Mouse (Mus musculus): ENCODE measurements at regions not wholly inside any gene's neighbourhood (a gene's known extent, or its start where the extent isn't known, plus 50 kb on each side); places are given as distances from the start of the nearest gene placed in this dataset.
A peak's percentile ranks its signal among the peaks of the same experiment; 100 is the strongest.

DNA sequence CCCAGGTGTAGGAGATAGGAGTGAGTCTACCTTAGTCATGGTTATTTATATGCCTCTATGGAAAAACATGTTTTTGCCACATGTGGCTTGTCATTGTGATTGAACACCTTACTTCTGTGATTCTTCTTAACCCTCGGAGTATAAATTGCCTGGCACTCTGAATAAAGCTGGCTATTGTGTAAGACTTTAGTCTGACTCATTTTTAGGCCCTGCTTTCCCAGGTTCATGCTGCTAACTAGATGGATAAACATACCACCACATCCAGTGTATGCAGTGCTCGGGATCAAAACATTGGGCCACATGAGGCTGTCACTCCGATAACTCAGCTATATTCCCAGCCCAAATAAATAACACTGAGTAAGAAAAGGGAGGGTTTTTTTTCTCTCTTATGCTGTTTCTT, 287.2 kb downstream of the Gsdmc2 start:
- DNase-seq (ENCODE audit: low spot score in 2 of 2), result no peak

DNA sequence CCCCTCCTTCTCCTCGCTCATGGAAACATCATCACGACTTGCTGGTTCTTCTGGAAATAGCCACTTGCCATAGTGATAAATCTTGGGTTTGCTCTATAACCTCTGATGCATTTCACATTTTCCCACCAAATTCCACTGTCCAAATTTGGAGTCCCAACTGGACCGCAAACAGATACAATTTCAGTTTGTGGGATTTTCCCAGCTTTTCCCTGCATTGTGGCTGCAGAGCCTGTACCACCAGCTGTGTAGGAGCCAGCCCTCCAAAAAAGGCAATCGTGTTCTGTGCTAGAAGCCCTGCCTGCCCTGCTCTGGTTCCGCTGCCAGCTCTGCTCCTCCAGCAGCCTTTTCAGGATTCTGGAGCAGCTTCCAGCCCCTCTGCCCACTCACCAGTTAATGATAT, 291.4 kb downstream of the Gsdmc2 start:
- DNase-seq (ENCODE audit: low spot score in 2 of 2), result peak in 1 of 2 experiments; percentile 4

DNA sequence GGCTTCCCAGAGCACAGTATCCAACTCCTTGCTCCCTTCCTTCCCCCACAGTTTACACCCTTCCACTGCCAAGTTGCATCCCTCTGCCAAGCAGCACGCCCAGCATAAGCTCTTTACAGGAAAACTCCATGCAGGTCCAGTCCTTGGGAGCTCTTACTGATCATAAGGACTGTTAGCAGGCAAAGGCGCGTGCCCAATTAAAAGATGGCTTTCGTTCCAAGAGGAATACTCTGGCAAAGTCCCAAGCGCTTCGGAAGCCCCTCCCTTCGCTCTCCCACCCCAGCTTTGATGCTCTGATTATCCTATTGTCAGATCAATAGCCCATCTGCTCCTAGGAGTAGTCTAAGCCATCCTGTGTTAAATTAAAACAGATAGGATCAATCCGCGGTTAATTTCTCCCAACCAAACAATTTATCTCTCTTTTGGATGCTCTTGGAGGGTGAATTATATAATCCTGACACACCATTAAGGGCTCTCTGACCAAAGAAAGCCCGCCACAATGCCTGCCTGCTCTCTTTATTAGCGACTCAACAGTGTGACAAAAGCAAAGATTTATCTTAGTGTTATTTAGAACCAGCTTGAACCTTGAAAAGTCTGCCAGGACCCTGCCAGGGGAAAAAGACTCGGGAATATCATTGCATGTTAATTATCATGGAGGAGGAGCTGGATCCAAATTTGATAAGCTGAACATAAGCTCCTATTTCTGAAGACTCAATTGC, 312.5 kb downstream of the Gsdmc2 start:
- DNase-seq (ENCODE audit: low spot score in 2 of 2), result peak; percentile 14 to 16

DNA sequence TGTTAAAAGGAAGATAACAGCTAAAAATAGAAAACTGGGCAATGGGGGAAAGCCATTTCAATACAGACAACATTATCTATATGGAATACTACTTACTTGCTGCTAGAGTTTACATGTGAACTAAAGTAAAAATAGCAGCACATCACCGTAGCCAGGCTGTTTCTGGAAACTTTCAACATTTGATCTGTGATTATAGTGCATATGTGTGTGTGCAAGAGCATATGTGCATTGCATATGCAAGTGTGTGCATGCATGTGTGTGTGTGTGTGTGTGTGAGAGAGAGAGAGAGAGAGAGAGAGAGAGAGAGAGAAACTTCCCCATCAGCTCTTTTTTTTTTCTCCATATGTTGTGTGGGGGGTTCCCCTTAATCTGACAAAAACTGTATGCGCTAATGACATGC, 317.7 kb downstream of the Gsdmc2 start:
- DNase-seq (ENCODE audit: low spot score in 2 of 2), result no peak

DNA sequence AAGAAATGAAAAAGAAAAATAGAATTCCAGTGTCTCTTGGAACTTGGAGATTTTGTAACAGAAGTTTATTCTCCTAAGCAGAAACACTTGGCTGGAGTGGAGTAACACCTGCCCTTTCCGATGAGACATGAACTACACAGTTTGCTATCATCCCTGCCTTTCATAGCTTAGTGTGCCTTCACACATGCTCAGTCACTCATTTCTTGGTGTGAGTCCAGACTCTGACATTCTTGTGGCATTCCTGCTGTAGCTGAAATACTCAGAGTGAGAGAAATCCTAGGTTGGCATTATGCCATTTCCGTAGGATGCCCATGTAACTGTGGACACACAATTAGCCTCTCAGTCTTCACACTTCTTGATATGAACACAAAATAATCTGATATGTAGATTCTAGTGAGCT, 318.2 kb downstream of the Gsdmc2 start:
- DNase-seq (ENCODE audit: low spot score in 2 of 2), result peak in 1 of 2 experiments; percentile 3

DNA sequence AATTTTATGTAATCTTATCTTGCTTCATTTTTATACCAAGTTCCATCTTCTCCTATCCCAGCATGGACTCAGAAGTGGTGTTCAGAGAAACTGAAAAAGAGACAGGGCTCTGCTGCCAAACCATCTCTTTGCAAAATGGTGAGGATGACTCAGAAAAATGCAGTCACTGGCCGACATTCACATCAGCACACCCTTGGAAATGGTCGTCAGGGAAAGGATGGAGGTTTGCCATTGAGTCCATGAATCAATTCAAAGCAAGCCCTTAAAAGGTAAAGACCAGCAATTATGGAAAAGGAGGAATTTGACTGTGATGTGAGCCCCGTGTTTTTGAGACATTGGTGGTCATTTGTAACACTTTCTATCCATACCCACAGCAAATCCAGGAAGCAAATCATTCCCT, 327.7 kb downstream of the Gsdmc2 start:
- DNase-seq (ENCODE audit: low spot score in 2 of 2), result no peak

DNA sequence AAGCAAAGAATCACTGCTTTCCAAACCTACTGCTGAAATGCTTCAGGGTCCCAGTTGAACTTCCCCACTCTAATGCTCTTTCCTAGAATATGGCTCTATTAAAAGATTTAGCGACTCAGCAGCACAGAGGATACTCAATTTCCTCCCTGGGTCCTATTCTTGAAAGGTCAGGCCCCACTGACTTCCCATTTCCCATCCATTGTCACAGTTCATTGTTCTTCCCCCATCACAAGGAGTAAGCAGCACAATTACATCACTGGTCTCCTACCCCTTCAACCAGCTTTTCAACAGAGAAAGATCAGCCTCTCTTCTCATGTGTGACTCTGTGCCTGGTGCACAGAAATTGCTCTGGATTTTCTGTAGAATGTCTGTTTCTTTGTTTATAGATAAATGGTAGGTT, 344.5 kb downstream of the Gsdmc2 start:
- no peak for DNase-seq (ENCODE audit: low spot score in 2 of 2)

DNA sequence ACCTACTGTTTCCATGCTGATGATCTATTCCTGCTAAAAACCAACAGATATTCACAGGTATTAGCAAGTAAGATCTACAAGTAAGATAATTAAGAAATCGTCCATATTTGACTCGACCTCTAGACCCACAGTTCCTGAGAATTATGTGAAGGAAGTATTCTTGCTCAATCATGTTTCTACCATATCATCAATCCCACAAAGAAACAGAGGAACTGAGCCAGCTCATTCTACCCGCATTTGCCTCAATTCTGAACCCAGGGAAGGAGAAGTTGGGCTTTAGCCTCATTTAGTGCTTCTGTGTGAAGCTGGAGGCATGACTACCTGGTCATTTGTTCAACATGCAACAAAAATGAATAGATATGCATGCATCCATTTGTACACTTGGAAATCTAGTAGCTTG, 346.5 kb downstream of the Gsdmc2 start:
- DNase-seq (ENCODE audit: low spot score in 2 of 2), result no peak

DNA sequence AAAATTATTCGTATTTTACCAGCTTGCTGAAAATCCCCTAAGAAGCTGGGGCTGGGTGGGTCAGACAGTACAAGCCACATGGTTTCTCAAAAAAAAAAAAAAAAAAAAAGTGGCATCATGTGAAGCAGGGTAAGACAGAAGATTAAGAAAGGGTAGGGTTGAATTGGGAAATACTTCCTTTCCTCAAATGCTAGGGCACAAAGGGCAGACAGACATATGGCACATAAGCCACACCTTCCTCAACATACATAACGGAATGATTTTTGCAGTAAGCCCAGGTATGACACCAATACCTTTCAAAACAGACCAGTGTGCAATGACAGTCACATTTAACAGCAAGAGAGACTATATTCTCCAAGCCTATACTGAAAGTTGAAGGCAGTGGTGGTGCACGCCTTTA, 347.8 kb downstream of the Gsdmc2 start:
- DNase-seq (ENCODE audit: low spot score in 2 of 2), result no peak

DNA sequence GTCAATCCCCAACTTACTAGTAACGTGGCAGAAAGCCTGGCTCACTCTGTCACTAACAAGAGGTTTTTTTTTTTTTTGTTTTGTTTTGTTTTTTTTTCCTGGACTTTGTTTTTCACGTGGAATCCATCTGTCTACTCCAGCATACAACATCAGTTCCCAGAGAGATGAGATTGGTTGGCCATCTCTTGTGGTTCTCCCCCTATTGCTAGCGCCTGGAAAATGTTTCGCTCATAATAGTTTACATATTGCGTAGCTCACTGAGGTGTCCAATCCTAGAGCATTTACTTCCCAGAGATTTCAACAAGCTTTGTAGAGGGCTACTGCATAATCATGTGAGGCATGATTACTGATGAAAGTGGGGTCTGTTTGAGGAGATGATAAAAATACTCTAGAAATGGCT, 360.1 kb downstream of the Gsdmc2 start:
- DNase-seq (ENCODE audit: low spot score in 2 of 2), result no peak

DNA sequence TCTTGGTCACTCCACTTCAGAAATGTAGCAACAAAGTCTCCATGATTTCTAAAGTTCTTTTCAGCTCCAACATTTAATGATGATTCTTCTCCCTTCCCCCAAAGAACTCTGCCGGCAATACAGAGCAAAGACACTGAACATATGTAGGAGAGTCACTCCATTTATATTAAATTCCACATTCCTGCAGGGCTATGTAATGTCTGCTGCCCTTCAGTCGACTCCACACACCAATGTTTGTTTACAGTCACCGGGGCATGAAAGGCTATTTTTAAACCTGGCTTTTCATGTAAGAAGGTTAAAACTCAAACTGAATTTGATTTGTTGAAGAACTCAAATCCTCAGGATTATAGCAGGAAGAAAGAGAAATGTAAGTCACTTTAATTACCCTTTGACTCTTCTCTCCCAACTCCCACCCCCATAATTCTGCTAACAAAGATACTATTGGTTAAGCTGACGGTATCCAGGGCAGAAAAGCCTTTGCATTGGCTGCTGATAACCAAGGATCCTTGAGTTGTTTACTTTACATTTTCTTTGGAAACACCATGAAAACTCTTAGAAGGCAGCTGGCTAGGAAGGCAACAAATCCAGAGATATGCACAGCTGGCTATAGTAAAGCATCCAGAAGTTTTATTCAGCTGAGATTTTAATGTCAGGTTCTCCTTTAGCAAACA, 360.6 kb downstream of the Gsdmc2 start:
- no peak for DNase-seq (ENCODE audit: low spot score in 2 of 2)

DNA sequence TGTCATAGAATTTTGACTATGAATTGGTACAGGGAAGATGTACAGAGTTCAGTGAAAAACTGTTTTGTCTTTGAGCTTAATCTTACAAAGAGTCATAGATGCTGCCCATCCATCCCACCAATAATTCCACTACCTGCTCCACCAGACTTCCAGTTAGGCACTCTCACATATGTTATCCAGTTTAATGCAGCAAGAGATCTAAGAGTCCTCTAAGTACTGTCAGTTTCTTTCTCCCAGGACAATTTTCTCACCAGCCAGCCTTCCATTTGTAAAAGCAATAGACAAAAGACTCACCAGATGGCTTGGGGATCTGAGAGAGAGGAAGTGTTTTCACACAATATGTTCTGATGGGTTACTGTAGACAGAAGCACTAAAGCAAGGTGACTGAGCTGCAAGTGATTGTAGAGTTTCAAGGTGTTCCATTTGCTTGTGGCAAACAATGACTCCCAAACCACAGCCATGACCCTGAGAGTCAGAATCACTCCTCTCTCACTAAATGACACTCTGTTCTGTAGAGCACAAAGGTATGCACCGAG, 365.6 kb downstream of the Gsdmc2 start:
- DNase-seq (ENCODE audit: low spot score in 2 of 2), result peak in 1 of 2 experiments; percentile 10

DNA sequence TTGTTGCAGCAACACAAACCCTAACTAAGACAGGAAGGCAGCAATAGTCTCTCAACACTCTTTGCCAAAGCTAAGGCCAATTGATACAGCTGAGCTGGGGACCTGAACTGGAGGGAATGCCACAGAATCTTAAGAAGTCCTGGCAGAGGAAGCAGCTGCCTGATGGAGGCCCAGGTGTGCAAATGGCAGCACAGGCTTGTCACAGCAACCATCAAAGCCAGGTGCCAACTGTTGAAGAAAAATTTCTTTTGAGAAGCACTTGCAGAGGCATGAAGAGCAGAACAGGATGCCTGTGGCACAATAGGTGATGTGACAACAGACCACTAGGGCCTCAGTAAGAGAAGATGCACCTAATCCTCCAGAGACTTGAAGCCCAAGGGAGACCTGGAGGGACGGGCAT, 378.1 kb downstream of the Gsdmc2 start:
- no peak for DNase-seq (ENCODE audit: low spot score in 2 of 2)

DNA sequence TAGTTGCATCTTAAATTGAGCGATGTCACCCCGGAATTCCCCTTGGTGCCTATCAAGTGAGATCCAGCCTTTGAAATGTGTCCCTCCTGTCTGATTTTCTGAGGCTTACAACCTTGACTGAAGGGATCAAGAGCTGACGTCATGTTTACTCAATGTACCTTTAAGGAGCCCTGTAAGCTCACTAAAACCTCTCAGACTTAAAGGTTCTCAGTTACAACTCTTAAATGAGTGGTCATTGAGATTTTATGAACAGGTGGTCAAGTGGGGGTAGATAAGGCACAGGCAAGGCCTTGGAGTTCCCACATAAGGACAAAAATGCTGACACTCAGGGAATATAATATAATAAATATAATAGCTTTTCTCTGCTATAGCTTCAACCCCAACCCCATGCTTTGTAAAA, 392.4 kb downstream of the Gsdmc2 start:
- no peak for DNase-seq (ENCODE audit: low spot score in 2 of 2)

DNA sequence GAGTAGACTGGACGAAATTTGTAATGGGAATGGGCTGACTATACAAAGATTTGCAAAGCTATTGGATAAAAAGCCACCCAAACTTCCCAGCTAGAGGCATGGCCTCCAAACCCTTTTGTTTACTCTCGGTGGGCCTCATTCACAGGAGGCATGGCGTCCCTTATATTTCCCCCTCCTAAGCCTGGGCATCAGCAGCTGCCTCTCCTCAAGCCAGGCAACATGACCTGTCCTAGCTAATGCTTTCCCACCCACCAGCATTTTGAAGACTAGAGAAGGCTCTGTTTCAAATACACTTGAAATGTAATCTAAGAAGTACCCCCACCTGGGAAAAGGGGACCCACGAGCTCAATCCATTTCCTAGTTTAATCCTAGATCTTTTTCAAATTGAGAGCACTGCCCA, 398.7 kb downstream of the Gsdmc2 start:
- DNase-seq (ENCODE audit: low spot score in 2 of 2), result no peak

DNA sequence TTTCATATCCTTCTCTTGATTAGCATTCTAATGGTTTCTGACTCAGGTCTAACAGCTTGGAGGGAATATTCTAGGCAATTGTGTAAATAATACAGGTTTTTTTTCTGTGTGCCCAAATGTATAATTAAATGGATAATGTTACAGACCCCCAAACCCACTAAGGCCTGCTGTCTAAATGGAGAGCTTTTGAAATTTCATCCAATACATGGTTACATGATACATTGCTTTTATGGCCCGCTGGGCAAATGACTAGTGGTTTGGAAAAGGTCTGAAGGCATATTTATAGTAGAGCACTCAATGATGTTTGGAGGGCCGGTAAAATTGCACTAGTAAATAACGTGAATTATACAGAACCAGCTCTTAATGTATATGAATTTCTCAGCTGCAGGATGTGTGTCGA, 400.0 kb downstream of the Gsdmc2 start:
- no peak for DNase-seq (ENCODE audit: low spot score in 2 of 2)

DNA sequence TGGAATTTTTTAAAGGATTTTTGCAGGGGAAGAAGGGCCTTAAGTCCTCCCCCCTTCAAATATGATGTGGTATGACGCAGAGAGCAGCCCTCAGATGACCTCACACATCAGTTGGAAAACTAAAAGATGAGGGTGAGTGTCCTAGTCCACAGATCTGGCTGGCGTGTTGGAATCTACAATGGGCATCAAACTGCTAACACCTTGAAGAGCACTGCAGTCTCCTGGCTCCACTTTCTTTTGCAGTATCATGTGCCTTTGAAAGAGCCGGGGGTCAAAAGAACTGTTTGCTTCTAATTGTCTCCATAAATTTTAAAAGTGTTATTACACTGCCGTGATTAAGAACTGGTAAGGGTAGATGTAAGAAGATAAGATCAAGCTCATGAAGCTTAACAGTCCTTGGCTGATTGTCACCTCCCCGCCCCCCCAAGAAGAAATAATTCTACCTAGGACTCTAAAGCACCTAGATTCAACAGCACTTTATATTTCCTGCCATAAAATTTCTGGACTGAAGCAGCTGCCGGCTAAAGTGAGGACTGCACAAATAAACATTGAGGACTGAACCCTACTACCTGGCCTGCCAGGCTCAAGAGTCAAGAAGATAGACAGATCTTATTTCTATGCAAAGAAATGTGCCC, 402.7 kb downstream of the Gsdmc2 start:
- DNase-seq (ENCODE audit: low spot score in 2 of 2), result no peak

DNA sequence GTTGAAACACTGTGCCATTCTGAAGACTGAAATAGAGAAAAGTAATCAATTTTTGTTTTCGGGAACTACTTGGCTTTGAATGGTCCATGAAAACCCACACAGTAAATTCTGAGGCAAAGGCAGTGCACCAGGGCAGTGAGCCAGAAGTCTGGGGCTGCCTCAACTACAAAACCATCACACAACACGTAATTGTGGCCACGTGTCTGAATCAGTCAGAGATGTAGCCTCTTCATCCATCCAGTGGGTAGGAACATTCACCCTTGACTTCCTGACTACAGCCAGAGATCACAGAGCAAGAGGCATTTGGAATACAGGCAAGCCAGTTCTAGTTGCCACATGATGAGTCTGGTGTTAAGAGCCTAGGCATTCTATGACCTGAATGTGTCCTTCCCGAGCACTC, 432.3 kb downstream of the Gsdmc2 start:
- no peak for DNase-seq (ENCODE audit: low spot score in 2 of 2)

DNA sequence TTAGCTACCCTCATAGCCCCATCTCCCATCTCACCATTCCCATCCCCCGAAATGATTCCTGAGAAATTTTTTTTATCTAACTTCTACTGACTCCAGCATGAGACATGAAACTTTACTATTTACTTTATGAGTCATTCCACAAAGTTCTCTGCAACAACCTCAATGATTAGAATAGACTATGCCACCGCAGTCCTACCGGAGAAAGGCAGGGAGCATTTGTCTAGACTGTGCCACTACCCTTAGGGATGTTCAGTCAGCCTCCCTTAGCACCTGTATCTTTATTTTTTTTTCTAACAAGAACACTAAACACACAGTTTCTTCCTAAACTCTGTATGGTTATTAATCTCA, 433.2 kb downstream of the Gsdmc2 start:
- DNase-seq (ENCODE audit: low spot score in 2 of 2), result no peak

DNA sequence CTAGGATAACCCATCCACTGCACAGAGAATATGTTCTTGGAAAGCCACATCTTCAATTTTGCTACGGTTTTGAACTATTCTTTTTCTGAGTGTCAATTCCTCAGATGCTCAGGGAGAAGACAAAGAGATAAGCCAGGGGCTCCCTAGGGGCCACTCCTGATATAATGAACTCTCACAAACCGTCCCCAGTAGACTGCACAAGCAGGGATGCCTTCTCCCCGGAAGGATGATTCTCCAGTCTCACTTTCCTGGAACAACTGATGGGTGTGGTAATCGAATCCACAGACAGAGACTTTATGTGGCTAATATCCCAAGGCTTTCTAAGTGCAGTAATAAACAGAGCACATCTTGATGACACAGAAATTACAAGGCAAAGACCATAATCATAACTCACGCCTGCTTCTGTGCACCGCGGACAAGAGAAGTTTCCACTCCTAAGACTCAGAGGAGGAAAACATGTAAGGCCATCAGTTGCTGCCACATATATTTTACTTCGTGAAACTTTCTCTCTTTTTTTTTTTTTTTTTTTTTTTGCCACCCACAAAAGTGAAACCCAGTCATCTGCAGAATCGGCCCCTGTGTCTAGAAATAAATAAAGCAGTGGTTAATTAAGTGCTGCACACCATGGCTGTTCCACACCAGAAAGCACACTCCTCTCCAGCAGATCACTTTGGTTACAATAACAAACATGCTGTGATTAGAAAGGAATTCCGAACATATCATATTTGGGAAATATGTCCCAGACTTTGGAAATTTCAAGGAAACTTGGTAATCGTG, 433.8 kb downstream of the Gsdmc2 start:
- no peak for DNase-seq (ENCODE audit: low spot score in 2 of 2)

DNA sequence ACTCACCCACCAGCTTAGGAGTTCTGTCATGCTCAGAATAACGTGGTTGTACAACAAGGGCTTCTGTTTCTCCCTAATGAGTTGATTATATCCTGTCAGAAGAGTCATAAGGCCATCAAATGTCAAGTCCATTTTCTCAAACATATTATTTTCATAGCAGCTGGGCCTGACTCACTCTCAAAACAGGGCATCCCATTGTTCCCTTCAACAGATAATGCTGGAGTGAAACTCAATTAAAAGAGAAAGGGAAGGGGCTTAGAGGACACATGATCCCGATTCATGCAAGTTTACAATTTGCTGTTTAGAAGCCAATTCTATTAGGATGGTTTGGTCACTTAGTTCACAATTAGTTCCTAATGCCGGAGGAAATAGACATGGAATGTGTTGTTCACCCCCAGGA, 444.5 kb downstream of the Gsdmc2 start:
- DNase-seq (ENCODE audit: low spot score in 2 of 2), result no peak

DNA sequence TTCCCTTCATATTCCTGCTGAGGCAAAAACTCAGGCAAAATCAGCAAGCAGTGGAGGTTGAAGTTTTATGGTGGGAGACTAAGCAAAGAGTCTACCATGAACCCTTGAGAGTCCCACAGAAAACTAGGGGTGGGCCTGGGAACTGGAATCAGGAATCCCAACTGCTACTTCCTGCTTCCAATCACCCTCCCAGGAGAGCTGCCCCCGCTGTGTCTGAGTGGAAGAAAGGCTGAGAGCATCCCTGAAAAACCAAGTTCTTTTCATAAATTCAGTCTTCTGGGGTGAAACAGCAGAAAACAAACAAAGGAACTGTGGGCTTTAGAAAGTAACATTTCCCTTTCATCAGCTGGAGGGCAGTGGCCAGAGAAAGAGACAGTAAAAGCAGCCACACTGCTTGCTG, 445.0 kb downstream of the Gsdmc2 start:
- DNase-seq (ENCODE audit: low spot score in 2 of 2), result no peak

Measured in right cerebral cortex, postnatal 36 days (tissue).